Mouse (Mus musculus) inflammation-experienced regulatory T-cells, adult 16 weeks (primary cell): ENCODE results near the gene Scaf4. TPM values are rescaled to one million over a fixed set of nuclear protein-coding genes. Genes with fewer than 3 reads are reported as not detected.

Source experiments
- polyA plus RNA-seq: library from polyadenylated mRNA; unstranded; fragments of 100-300 nt; shearing (Covaris generic); gene quantifications from one replicate; pipeline ENCODE4 v1.2.1, GENCODE M21; 2017

Scaf4 gene
- polyA plus RNA-seq: 12.9 TPM

GRCm38 (mm10) chr16:90283905-90284891 lies at the start of gene Scaf4:
TSS of gene Scaf4 (minus strand) at chr16:90284503.

GRCm38 (mm10) chr16:90220026-90220891 lies 64.0 kb downstream of the Scaf4 start, which contains the start of gene Sod1:
TSS of gene Sod1 (plus strand) at chr16:90220754.

Other genes starting within 250 kb of the Scaf4 start
- 47.0 TPM for gene Tiam1, start 140.7 kb downstream of the Scaf4 start, polyA plus RNA-seq
- gene Sod1, start 63.7 kb downstream of the Scaf4 start, polyA plus RNA-seq: 85.3 TPM
- 0.17 TPM for gene Hunk, start 101.5 kb upstream of the Scaf4 start, polyA plus RNA-seq